Mouse (Mus musculus): ENCODE data around the gene Spag17.

Spag17 gene

GRCm38 (mm10) chr3:99965863-99966262 is 80.7 kb downstream of the Spag17 start:
- DNase-seq, result no peak

- no peak for DNase-seq
These were observed 81.1 kb downstream of the Spag17 start for GRCm38 (mm10) chr3:99966285-99966684.

- peak in 1 of 2 experiments; percentile 2 for DNase-seq
These were observed 85.6 kb downstream of the Spag17 start for GRCm38 (mm10) chr3:99970766-99971165.

GRCm38 (mm10) chr3:99981046-99981445 is 95.8 kb downstream of the Spag17 start:
- no peak for DNase-seq

- no peak for DNase-seq
These were observed 119.5 kb downstream of the Spag17 start for GRCm38 (mm10) chr3:100004676-100005075.

- DNase-seq, result peak; percentile 6 to 9
These were observed 124.6 kb downstream of the Spag17 start for GRCm38 (mm10) chr3:100009807-100010206.

- DNase-seq, result no peak
These were observed 128.9 kb downstream of the Spag17 start for GRCm38 (mm10) chr3:100014110-100014509.

GRCm38 (mm10) chr3:100031291-100031690 is 146.1 kb downstream of the Spag17 start:
- DNase-seq, result peak; percentile 20 to 21

- DNase-seq, result no peak
These were observed 147.8 kb downstream of the Spag17 start for GRCm38 (mm10) chr3:100032969-100033368.

- DNase-seq, result peak; percentile 19
These were observed 149.3 kb downstream of the Spag17 start for GRCm38 (mm10) chr3:100034366-100034956.

- no peak for DNase-seq
These were observed 149.9 kb downstream of the Spag17 start for GRCm38 (mm10) chr3:100035097-100035496.

GRCm38 (mm10) chr3:100036846-100037245 is 151.6 kb downstream of the Spag17 start:
- DNase-seq, result no peak

- peak; percentile 38 to 42 for DNase-seq
These were observed 189.2 kb downstream of the Spag17 start for GRCm38 (mm10) chr3:100074406-100074805.

- DNase-seq, result peak; percentile 88 to 90
These were observed 217.3 kb downstream of the Spag17 start for GRCm38 (mm10) chr3:100102386-100103092.

- peak; percentile 76 to 84 for DNase-seq
These were observed 221.5 kb downstream of the Spag17 start for GRCm38 (mm10) chr3:100106736-100107135.

- DNase-seq, result peak; percentile 48 to 67
These were observed 233.5 kb downstream of the Spag17 start for GRCm38 (mm10) chr3:100118681-100119080.

GRCm38 (mm10) chr3:100121961-100122360 is 236.8 kb downstream of the Spag17 start:
- DNase-seq, result peak; percentile 63 to 70

GRCm38 (mm10) chr3:100122445-100122844 is 237.2 kb downstream of the Spag17 start:
- DNase-seq, result peak in 1 of 2 experiments; percentile 23

- no peak for DNase-seq
These were observed 275.7 kb downstream of the Spag17 start for GRCm38 (mm10) chr3:100160682-100161445.

- no peak for DNase-seq
These were observed 276.6 kb downstream of the Spag17 start for GRCm38 (mm10) chr3:100161665-100162314.

- DNase-seq, result peak; percentile 93 to 97
These were observed 277.3 kb downstream of the Spag17 start, which contains the start of the genes Gdap2 and Wdr3 for GRCm38 (mm10) chr3:100162315-100163105. Gene Gdap2 (plus strand): TSS chr3:100162381. Gene Wdr3 (minus strand): TSS chr3:100162407.

GRCm38 (mm10) chr3:100163556-100163955 is 278.4 kb downstream of the Spag17 start:
- DNase-seq, result no peak

Measured in cerebellum, adult 18-20 months (tissue).